Mouse (Mus musculus) left cerebral cortex, adult 9 months (tissue): ENCODE data around the gene Ocrl.
A peak's percentile ranks its signal among the peaks of the same experiment; 100 is the strongest.

Experiments
- DNase-seq, 2 experiments: peaks; one replicate each; pipeline ENCODE4 v3.0.0; 2022; ENCODE audit warnings: low spot score in 2 of 2

Ocrl gene

DNA sequence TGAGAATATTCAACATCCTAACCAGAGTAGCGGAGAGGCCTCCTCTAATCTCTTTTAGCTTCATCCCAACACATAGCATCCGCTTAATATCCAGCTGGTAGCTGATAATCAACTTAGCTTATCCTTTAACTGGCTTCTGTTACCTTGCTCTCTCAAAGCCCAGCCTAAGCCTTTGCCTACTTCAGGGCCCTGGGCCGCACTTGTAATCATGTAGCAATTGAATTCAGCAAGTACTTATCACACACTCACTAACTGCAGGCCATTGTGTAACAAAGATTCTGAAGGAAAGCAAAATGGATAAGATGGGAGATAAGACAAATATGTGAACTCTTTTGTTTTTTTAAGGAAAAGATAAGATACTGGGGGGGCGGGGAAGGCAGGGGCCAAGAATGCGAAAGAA lies 64.9 kb downstream of the Ocrl start:
- no peak for DNase-seq

- peak in 1 of 2 experiments; percentile 17 for DNase-seq
Observed at GRCm38 (mm10) chrX:47985000-47985619, 72.9 kb downstream of the Ocrl start.

DNA sequence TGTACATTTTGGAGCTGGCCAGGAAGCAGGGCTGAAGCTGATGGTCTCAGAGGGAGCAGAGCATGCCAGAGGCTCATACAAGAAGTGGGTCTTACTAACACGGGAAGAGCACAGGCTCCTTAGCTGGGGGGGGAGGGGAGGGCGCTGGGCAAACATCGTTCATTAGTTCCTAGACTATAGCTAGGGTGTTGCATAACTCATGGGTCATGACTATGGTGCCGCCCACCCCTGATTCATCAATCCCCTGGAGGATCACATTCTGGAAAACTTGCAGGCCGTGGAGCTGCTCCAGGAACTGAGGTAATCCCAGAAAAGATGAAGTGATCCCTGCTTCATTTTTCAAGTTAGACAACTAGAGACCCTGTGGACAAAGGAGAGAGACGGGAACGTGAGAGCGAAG lies 75.8 kb downstream of the Ocrl start:
- DNase-seq, result no peak

- peak in 1 of 2 experiments; percentile 83 for DNase-seq
Observed at GRCm38 (mm10) chrX:47992606-47993005, 80.4 kb downstream of the Ocrl start.

- no peak for DNase-seq
Observed at GRCm38 (mm10) chrX:47998412-47998811, 86.2 kb downstream of the Ocrl start.

GRCm38 (mm10) chrX:48001151-48001550 lies 89.0 kb downstream of the Ocrl start:
- DNase-seq, result no peak

- DNase-seq, result no peak
Observed at GRCm38 (mm10) chrX:48004786-48005185, 92.6 kb downstream of the Ocrl start.

- no peak for DNase-seq
Observed at GRCm38 (mm10) chrX:48006062-48006461, 93.9 kb downstream of the Ocrl start.

GRCm38 (mm10) chrX:48011656-48012055 lies 99.5 kb downstream of the Ocrl start:
- no peak for DNase-seq
